Mouse (Mus musculus) liver, embryonic 16.5 days (tissue): ENCODE measurements around the gene Ankrd16. TPM values are rescaled to one million over a fixed set of nuclear protein-coding genes. Genes with fewer than 3 reads are reported as not detected.

Experiments used
- ATAC-seq: fragments of 200-750 bp; cut with Nextera tagmentation; 2 replicates; pipeline ENCODE4 v1.8.0; 2017; ENCODE audit warnings: low read depth, mild to moderate bottlenecking, moderate number of reproducible peaks, moderate library complexity
- H3K27ac ChIP-seq: fragments of 300-500 bp; sonication (generic); 2 replicates; pipeline ENCODE4 v1.5.1; 2014; ENCODE audit warnings: mild to moderate bottlenecking, low read length
- H3K27me3 ChIP-seq: fragments of 300-500 bp; sonication (generic); 2 replicates; pipeline ENCODE4 v1.6.1; 2014; ENCODE audit warnings: low read depth, low read length, mixed read lengths; ENCODE audit not compliant: control insufficient read depth, insufficient read depth
- H3K36me3 ChIP-seq: fragments of 300-500 bp; sonication (generic); 2 replicates; pipeline ENCODE4 v1.6.1; 2014; ENCODE audit warnings: mild to moderate bottlenecking; ENCODE audit not compliant: control insufficient read depth, insufficient read depth
- H3K4me1 ChIP-seq: fragments of 300-500 bp; sonication (generic); 2 replicates; pipeline ENCODE4 v1.6.1; 2014; ENCODE audit warnings: low read depth, low read length, mixed read lengths; ENCODE audit not compliant: control insufficient read depth
- H3K4me2 ChIP-seq: fragments of 300-500 bp; sonication (generic); 2 replicates; pipeline ENCODE4 v1.6.1; 2014; ENCODE audit warnings: low read depth, low read length, mixed read lengths
- H3K4me3 ChIP-seq: fragments of 300-500 bp; sonication (generic); 2 replicates; pipeline ENCODE4 v1.5.1; 2014; ENCODE audit warnings: low read depth, mild to moderate bottlenecking, low read length
- H3K9ac ChIP-seq: fragments of 300-500 bp; sonication (generic); 2 replicates; pipeline ENCODE4 v1.6.1; 2014; ENCODE audit warnings: low read depth, low read length
- H3K9me3 ChIP-seq: fragments of 300-500 bp; sonication (generic); replicated peaks from 2 replicates; pipeline ENCODE4 v1.6.1; 2016; ENCODE audit warnings: low read length; ENCODE audit not compliant: control insufficient read depth
- WGBS: fragments of 180-500 bp; shearing (Covaris S2); extraction: QIAGEN DNeasy Blood & Tissue Kit; methylation state at CpG from one replicate; pipeline ENCODE4 v1.1.7; 2014; ENCODE audit not compliant: insufficient replicate concordance; 5-methylcytosine and 5-hydroxymethylcytosine counted together
- polyA plus RNA-seq: library from polyadenylated mRNA; unstranded; fragments of >200 nt; fragmentation: Nextera tagmentation; extraction: Ambion mirVana; gene quantifications from 2 replicates; pipeline ENCODE4 v1.2.1, GENCODE M21; 2015

The Ankrd16 gene
- polyA plus RNA-seq, 1 experiment from 2014 or later = 12.2 TPM

GRCm38 (mm10) chr2:11766485-11767160, 11.1 kb upstream of the Ankrd16 start:
- H3K4me2 ChIP-seq = no peak overlapping the region
- no peaks in the 10 kb centered on the region for H3K9me3 ChIP-seq
- H3K27me3 ChIP-seq = no peaks in the 10 kb centered on the region
- peaks cover 5% of the 10 kb centered on the region for H3K36me3 ChIP-seq
- H3K9ac ChIP-seq = no peak overlapping the region
- no peak overlapping the region for H3K4me3 ChIP-seq
- H3K4me1 ChIP-seq = no peaks in the 10 kb centered on the region; the same call in 1 of the 2 replicates
- no peak overlapping the region for H3K27ac ChIP-seq
- WGBS = 63% methylated on average over 5 of the region's 5 CpGs
- no peak for ATAC-seq

GRCm38 (mm10) chr2:11767161-11767545, 10.5 kb upstream of the Ankrd16 start:
- ATAC-seq = no peak
- Histone ChIP-seq H3K36me3 (peaks cover 2% of the 10 kb centered on the region), H3K27ac (no peak overlapping the region), H3K9me3 (no peaks in the 10 kb centered on the region), H3K27me3 (no peaks in the 10 kb centered on the region), H3K9ac (no peak overlapping the region), H3K4me3 (no peak overlapping the region), H3K4me1 (peaks cover 2% of the 10 kb centered on the region; the same call in 1 of the 2 replicates), H3K4me2 (no peak overlapping the region)
- WGBS = 73% methylated on average over 10 of the region's 10 CpGs

- WGBS = 81% methylated on average over 4 of the region's 4 CpGs
- H3K27me3 ChIP-seq = no peaks in the 10 kb centered on the region
- ATAC-seq = no peak; the same call in 1 of the 2 replicates
These were observed 6.0 kb upstream of the Ankrd16 start for GRCm38 (mm10) chr2:11771701-11772100.

GRCm38 (mm10) chr2:11772401-11772800, 5.3 kb upstream of the Ankrd16 start:
- ATAC-seq = no peak
- Histone ChIP-seq H3K9ac (no peak overlapping the region), H3K27ac (no peak overlapping the region; the same call in 1 of the 2 replicates), H3K36me3 (peaks cover 2% of the 10 kb centered on the region), H3K4me3 (no peak overlapping the region), H3K9me3 (no peaks in the 10 kb centered on the region), H3K4me1 (peaks cover 9% of the 10 kb centered on the region), H3K27me3 (no peaks in the 10 kb centered on the region), H3K4me2 (no peak overlapping the region)
- 61% methylated on average over 4 of the region's 4 CpGs for WGBS

More at GRCm38 (mm10) chr2:11771701-11772100, 6.0 kb upstream of the Ankrd16 start:
- Histone ChIP-seq H3K36me3 (peaks cover 2% of the 10 kb centered on the region), H3K4me2 (no peak overlapping the region), H3K4me3 (no peak overlapping the region), H3K27ac (peak overlapping the region; percentile 19; the same call in 1 of the 2 replicates), H3K9me3 (no peaks in the 10 kb centered on the region), H3K9ac (no peak overlapping the region), H3K4me1 (peaks cover 7% of the 10 kb centered on the region)

GRCm38 (mm10) chr2:11774426-11774825, 3.2 kb upstream of the Ankrd16 start:
- ATAC-seq = no peak
- Histone ChIP-seq H3K9ac (no peak overlapping the region), H3K27ac (no peak overlapping the region), H3K36me3 (peaks cover 2% of the 10 kb centered on the region; the same call in 1 of the 2 replicates), H3K27me3 (no peaks in the 10 kb centered on the region), H3K9me3 (no peaks in the 10 kb centered on the region), H3K4me1 (peaks cover 16% of the 10 kb centered on the region), H3K4me2 (no peak overlapping the region), H3K4me3 (no peak overlapping the region)
- WGBS = 80% methylated on average over 10 of the region's 10 CpGs

- Histone ChIP-seq H3K4me2 (no peak overlapping the region), H3K27me3 (no peaks in the 10 kb centered on the region), H3K4me1 (peaks cover 19% of the 10 kb centered on the region), H3K36me3 (no peaks in the 10 kb centered on the region), H3K9me3 (no peaks in the 10 kb centered on the region), H3K4me3 (no peak overlapping the region), H3K27ac (no peak overlapping the region), H3K9ac (no peak overlapping the region)
- WGBS = 73% methylated on average over 5 of the region's 5 CpGs
- ATAC-seq = no peak
These were observed 2.6 kb upstream of the Ankrd16 start for GRCm38 (mm10) chr2:11775121-11775520.

- peak overlapping the region; percentile 85 for H3K4me2 ChIP-seq
- peak overlapping the region; percentile 90 for H3K9ac ChIP-seq
- ATAC-seq = no peak
- H3K9me3 ChIP-seq = no peaks in the 10 kb centered on the region
- peaks cover 19% of the 10 kb centered on the region for H3K4me1 ChIP-seq
- peak overlapping the region; percentile 89 for H3K4me3 ChIP-seq
- 20% methylated on average over 8 of the region's 8 CpGs for WGBS
- peaks cover 1% of the 10 kb centered on the region for H3K36me3 ChIP-seq
- no peaks in the 10 kb centered on the region for H3K27me3 ChIP-seq
- H3K27ac ChIP-seq = no peak overlapping the region
These were observed 1.3 kb upstream of the Ankrd16 start for GRCm38 (mm10) chr2:11776415-11776814.

GRCm38 (mm10) chr2:11778087-11778823, 579 bp downstream of the Ankrd16 start:
- Histone ChIP-seq H3K4me1 (peaks cover 17% of the 10 kb centered on the region), H3K27ac (peak overlapping the region; percentile 90), H3K9me3 (no peaks in the 10 kb centered on the region), H3K4me3 (peak overlapping the region; percentile 89), H3K9ac (peak overlapping the region; percentile 75), H3K27me3 (no peaks in the 10 kb centered on the region), H3K36me3 (peaks cover 6% of the 10 kb centered on the region), H3K4me2 (peak overlapping the region; percentile 100)
- WGBS = under 1% methylated on average over 43 of the region's 43 CpGs
- peak; percentile 79 for ATAC-seq

- Histone ChIP-seq H3K27ac (no peak overlapping the region), H3K4me1 (peaks cover 6% of the 10 kb centered on the region), H3K36me3 (peaks cover 18% of the 10 kb centered on the region), H3K9me3 (no peaks in the 10 kb centered on the region), H3K4me3 (no peak overlapping the region), H3K9ac (no peak overlapping the region), H3K27me3 (no peaks in the 10 kb centered on the region), H3K4me2 (no peak overlapping the region)
- 89% methylated on average over 6 of the region's 6 CpGs for WGBS
- no peak for ATAC-seq
These were observed 6.5 kb downstream of the Ankrd16 start for GRCm38 (mm10) chr2:11784159-11784558.
